Mouse (Mus musculus) urinary bladder, postnatal 14 days (tissue): ENCODE results near the gene Pip5k1b.
"Not testable (repeated sequence)": the region's sequence is repeated elsewhere in the genome, so short reads cannot be mapped to it uniquely, and the experiment has no call there.

Source experiments
- DNase-seq: peaks from one replicate; pipeline ENCODE4 v3.0.0; 2021; ENCODE audit warnings: low spot score

The Pip5k1b gene

GRCm38 (mm10) chr19:24555466-24555903, at the start of gene Pip5k1b:
Pip5k1b (minus strand) TSS chr19:24555872.
- DNase-seq = peak; percentile 49

- DNase-seq = no peak
Measured at GRCm38 (mm10) chr19:24604105-24604504, 48.4 kb upstream of the Pip5k1b start.

- no peak for DNase-seq
Measured at GRCm38 (mm10) chr19:24603431-24603830, 47.8 kb upstream of the Pip5k1b start.

- DNase-seq = no peak
Measured at GRCm38 (mm10) chr19:24586726-24587125, 31.1 kb upstream of the Pip5k1b start.

GRCm38 (mm10) chr19:24585171-24585570, 29.5 kb upstream of the Pip5k1b start:
- DNase-seq = no peak

- no peak for DNase-seq
Measured at GRCm38 (mm10) chr19:24583956-24584355, 28.3 kb upstream of the Pip5k1b start.

- no peak for DNase-seq
Measured at GRCm38 (mm10) chr19:24576125-24576524, 20.5 kb upstream of the Pip5k1b start.

GRCm38 (mm10) chr19:24571756-24572181, 16.1 kb upstream of the Pip5k1b start:
- no peak for DNase-seq

- no peak for DNase-seq
Measured at GRCm38 (mm10) chr19:24570969-24571368, 15.3 kb upstream of the Pip5k1b start.

GRCm38 (mm10) chr19:24557456-24557855, 1.8 kb upstream of the Pip5k1b start:
- no peak for DNase-seq

GRCm38 (mm10) chr19:24556585-24556966, 904 bp upstream of the Pip5k1b start:
- DNase-seq = no peak

- peak; percentile 76 for DNase-seq
Measured at GRCm38 (mm10) chr19:24555904-24556584, 372 bp upstream of the Pip5k1b start.

- DNase-seq = no peak
Measured at GRCm38 (mm10) chr19:24554911-24555465, 684 bp downstream of the Pip5k1b start.

GRCm38 (mm10) chr19:24554425-24554824, 1.2 kb downstream of the Pip5k1b start:
- no peak for DNase-seq

- no peak for DNase-seq
Measured at GRCm38 (mm10) chr19:24553291-24554075, 2.2 kb downstream of the Pip5k1b start.

- not testable (repeated sequence) for DNase-seq
Measured at GRCm38 (mm10) chr19:24552641-24553040, 3.0 kb downstream of the Pip5k1b start.

- no peak for DNase-seq
Measured at GRCm38 (mm10) chr19:24551196-24551954, 4.3 kb downstream of the Pip5k1b start.

- no peak for DNase-seq
Measured at GRCm38 (mm10) chr19:24550778-24551177, 4.9 kb downstream of the Pip5k1b start.

GRCm38 (mm10) chr19:24550016-24550415, 5.7 kb downstream of the Pip5k1b start:
- no peak for DNase-seq

- no peak for DNase-seq
Measured at GRCm38 (mm10) chr19:24548337-24548736, 7.3 kb downstream of the Pip5k1b start.

GRCm38 (mm10) chr19:24546153-24546552, 9.5 kb downstream of the Pip5k1b start:
- DNase-seq = no peak
